11 mouse cellular contexts compared by ENCODE assay signal in the genomic region with DNA sequence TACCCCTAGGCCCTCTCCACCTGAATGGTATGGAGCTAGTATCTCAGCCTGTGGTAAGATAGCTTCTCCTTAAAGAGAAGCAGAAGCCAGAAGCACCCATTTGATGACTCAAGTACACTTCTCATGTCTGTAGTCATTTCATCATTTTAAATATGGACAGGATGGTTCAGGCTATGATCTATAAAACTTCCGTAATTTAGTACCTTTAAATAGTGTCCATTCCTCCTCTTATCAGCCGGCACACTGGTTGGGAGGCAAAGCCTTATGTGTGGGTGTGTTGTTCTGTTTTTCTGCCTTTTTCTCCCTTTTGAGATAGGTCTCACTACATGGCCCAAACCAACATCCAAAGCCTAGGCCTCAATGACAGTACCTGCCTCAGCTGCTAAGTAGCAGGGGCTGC. TPM values are rescaled to one million over a fixed set of nuclear protein-coding genes. Genes with fewer than 3 reads are reported as not detected.
DNase-seq lines count a peak whose midpoint lies in the region; ATAC-seq and TF ChIP-seq lines count a peak whose summit lies in the region.
"Had no signal": no experiment of that assay in that cellular context is flagged by ENCODE, and none has a peak within 500 bp of the region (broad histone marks: within the 10 kb centered on the region; RNA-seq: fewer than 3 reads in every experiment).

No protein-coding gene starts in this region.

- in situ Hi-C loops in CH12.LX (cut with MboI; ENCODE audit: low pct_ligation_motif_present, low pct_unique_long_range_greater_than_20kb, low sequenced_read_pairs): no loop called here

- peak overlapping the region; percentile 60; the same call in 1 of the 2 replicates for H3K27ac ChIP-seq in layer of hippocampus, adult 2 months
- no peak overlapping the region for H3K27ac ChIP-seq in CH12.LX (ENCODE audit: insufficient read depth, low read depth)
- H3K27ac ChIP-seq in liver, embryonic 16.5 days (ENCODE audit: low read length): 0 out of 2 replicates have a peak overlapping the region, but pooled peaks have one; percentile 8
- H3K27ac ChIP-seq: kidney, postnatal 0 days; limb, embryonic 15.5 days had no signal

- no peaks in the 10 kb centered on the region for H3K9me3 ChIP-seq in CH12.LX (replicated peaks; ENCODE audit: low read length)
- no peaks in the 10 kb centered on the region for H3K9me3 ChIP-seq in liver, embryonic 16.5 days (replicated peaks; ENCODE audit: control insufficient read depth, low read length)
- H3K9me3 ChIP-seq: limb, embryonic 15.5 days had no signal

- H3K9ac ChIP-seq in CH12.LX (ENCODE audit: insufficient read depth, low read depth): 0 out of 2 replicates have a peak overlapping the region, but pooled peaks have one; percentile 20
- no peak overlapping the region for H3K9ac ChIP-seq in liver, embryonic 16.5 days (ENCODE audit: low read depth, low read length)
- H3K9ac ChIP-seq: limb, embryonic 15.5 days had no signal

- no peaks in the 10 kb centered on the region for H3K27me3 ChIP-seq in CH12.LX (replicated peaks)
- no peaks in the 10 kb centered on the region for H3K27me3 ChIP-seq in liver, embryonic 16.5 days (ENCODE audit: control insufficient read depth, insufficient read depth, low read depth, low read length)
- H3K27me3 ChIP-seq: limb, embryonic 15.5 days had no signal

- peak overlapping the region; percentile 100 for H3K4me3 ChIP-seq in layer of hippocampus, adult 2 months
- no peak overlapping the region for H3K4me3 ChIP-seq in CH12.LX (replicated peaks in 1 of 3; ENCODE audit: low read depth in 2 of 3, low read length in 2 of 3, poor library complexity in 1 of 3)
- no peak overlapping the region for H3K4me3 ChIP-seq in liver, embryonic 16.5 days (ENCODE audit: low read depth, low read length)
- H3K4me3 ChIP-seq: limb, embryonic 15.5 days had no signal

- TF ChIP-seq POLR2A in CH12.LX (IDR thresholded peaks at IDR 0.05; ENCODE audit: low read depth, low read length): no peak

- no peak for TF ChIP-seq CTCF in layer of hippocampus, adult 2 months (conservative IDR thresholded peaks at IDR 0.05)
- TF ChIP-seq CTCF in CH12.LX (conservative IDR thresholded peaks at IDR 0.05 in 1 of 2, IDR thresholded peaks at IDR 0.05 in 1 of 2; ENCODE audit: low read depth in 2 of 2, low read length in 2 of 2): no peak

- TF ChIP-seq RAD21 in CH12.LX (IDR thresholded peaks at IDR 0.05; ENCODE audit: low read depth, low read length): no peak

- peaks cover 7 to 57% of the 10 kb centered on the region in 2 experiments for H3K36me3 ChIP-seq in CH12.LX (replicated peaks in 1 of 2; ENCODE audit: control insufficient read depth in 1 of 2, insufficient read depth in 1 of 2, low read length in 1 of 2)
- peaks cover 3% of the 10 kb centered on the region for H3K36me3 ChIP-seq in liver, embryonic 16.5 days (ENCODE audit: control insufficient read depth, insufficient read depth)

- dilution Hi-C loops in CH12.LX (cut with MboI; ENCODE audit: extremely low pct_ligation_motif_present, extremely low pct_unique_long_range_greater_than_20kb, low sequenced_read_pairs): no loop called here

- ATAC-seq in liver, embryonic 16.5 days (ENCODE audit: low read depth): no peak

- no peak for DNase-seq in layer of hippocampus, adult 2 months (ENCODE audit: low spot score in 2 of 2)
- no peak for DNase-seq in layer of hippocampus, adult 11-12 months (ENCODE audit: low spot score)
- DNase-seq in CH12.LX (ENCODE audit: extremely low read depth) (no peak), MEL-GATA-1-ER (ENCODE audit: extremely low read depth, low read depth) (peak; percentile 81)
- DNase-seq in adrenal gland, postnatal 14 days: no peak
- DNase-seq in gastrocnemius, postnatal 25 days: no peak
- DNase-seq: cerebellum, adult 8-10 months; heart, adult 18-20 months had no signal

- no peak for TF ChIP-seq EP300 in CH12.LX (IDR thresholded peaks at IDR 0.05; ENCODE audit: low read length)

- WGBS in liver, embryonic 16.5 days (ENCODE audit: insufficient replicate concordance): 36% methylated on average over 2 of the region's 2 CpGs

- peaks cover 18 to 65% of the 10 kb centered on the region in 2 experiments for H3K4me1 ChIP-seq in CH12.LX (ENCODE audit: control insufficient read depth in 1 of 2, insufficient read depth in 2 of 2)
- peaks cover 51% of the 10 kb centered on the region for H3K4me1 ChIP-seq in liver, embryonic 16.5 days (ENCODE audit: control insufficient read depth, low read depth, low read length)

- H3K79me2 ChIP-seq in CH12.LX (replicated peaks; ENCODE audit: control insufficient read depth, extremely low read depth, insufficient read depth, poor library complexity, severe bottlenecking): peaks cover 79% of the 10 kb centered on the region

- H3K4me2 ChIP-seq in CH12.LX (ENCODE audit: insufficient read depth, low read depth, poor library complexity, severe bottlenecking): 0 out of 2 replicates have a peak overlapping the region, but pooled peaks have one; percentile 4
- H3K4me2 ChIP-seq in liver, embryonic 16.5 days (ENCODE audit: low read depth, low read length): no peak overlapping the region
- H3K4me2 ChIP-seq: limb, embryonic 15.5 days had no signal

TF ChIP-seq in CH12.LX, 34 proteins besides CTCF, POLR2A, EP300 and RAD21:
- no peak for TF ChIP-seq BHLHE40 (IDR thresholded peaks at IDR 0.05; ENCODE audit: low read depth, low read length)

RNA-seq across cellular contexts. Expression of a gene that starts 3.7 kb away (rescaled TPM):
- total RNA-seq in layer of hippocampus, adult 2 months (2021): 10 to 100 TPM; 14.8 to 15.5 TPM
- total RNA-seq in CH12.LX (2012; rRNA removed) (2.6 and 2.9 TPM in 2 replicates), CH12.LX (2014; rRNA removed) (3.5 and 3.7 TPM in 2 replicates)
- 3.8 and 4.0 TPM in 2 replicates for polyA plus RNA-seq in CH12.LX (2012; ENCODE audit: insufficient read length, low read depth)
- polyA plus RNA-seq in liver, embryonic 16.5 days (2015; fragmentation: Nextera tagmentation; extraction: Ambion mirVana): 5.0 and 5.4 TPM in 2 replicates
- total RNA-seq in adrenal gland, postnatal 14 days (2021): 17.0 and 18.7 TPM in 2 replicates
- total RNA-seq in gastrocnemius, postnatal 25 days (2021): 1 to 10 TPM; 2.7 to 4.0 TPM

RNA-seq across cellular contexts. Expression of a gene that starts 4.3 kb away (rescaled TPM):
- 10 to 100 TPM; 53.4 to 56.9 TPM for total RNA-seq in layer of hippocampus, adult 2 months (2021)
- total RNA-seq in CH12.LX (2012; rRNA removed): 184 and 191 TPM in 2 replicates
- 391 and 402 TPM in 2 replicates for total RNA-seq in CH12.LX (2014; rRNA removed)
- polyA plus RNA-seq in CH12.LX (2012; ENCODE audit: insufficient read length, low read depth): 157 and 166 TPM in 2 replicates
- 80.3 and 86.5 TPM in 2 replicates for polyA plus RNA-seq in liver, embryonic 16.5 days (2015; fragmentation: Nextera tagmentation; extraction: Ambion mirVana)
- total RNA-seq in adrenal gland, postnatal 14 days (2021): 84.1 and 98.3 TPM in 2 replicates
- 100 to 1,000 TPM; 110 to 119 TPM for total RNA-seq in gastrocnemius, postnatal 25 days (2021)

RNA-seq across cellular contexts. Expression of a gene that starts 8.8 kb away (rescaled TPM):
- total RNA-seq in layer of hippocampus, adult 2 months (2021): 100 to 1,000 TPM; 189 to 206 TPM
- total RNA-seq in CH12.LX (2012; rRNA removed): 22.6 and 22.8 TPM in 2 replicates
- 8.7 and 9.5 TPM in 2 replicates for total RNA-seq in CH12.LX (2014; rRNA removed)
- 33.9 and 39.6 TPM in 2 replicates for polyA plus RNA-seq in CH12.LX (2012; ENCODE audit: insufficient read length, low read depth)
- 6.1 and 6.3 TPM in 2 replicates for polyA plus RNA-seq in liver, embryonic 16.5 days (2015; fragmentation: Nextera tagmentation; extraction: Ambion mirVana)
- total RNA-seq in adrenal gland, postnatal 14 days (2021): 96.1 and 101 TPM in 2 replicates
- total RNA-seq in gastrocnemius, postnatal 25 days (2021): 10 to 100 TPM; 33.0 to 33.6 TPM

RNA-seq across cellular contexts. Expression of a gene that starts 24.4 kb away (rescaled TPM):
- 100 to 1,000 TPM; 104 to 108 TPM for total RNA-seq in layer of hippocampus, adult 2 months (2021)
- total RNA-seq in CH12.LX (2012; rRNA removed) (95.9 and 103 TPM in 2 replicates), CH12.LX (2014; rRNA removed) (51.2 and 57.0 TPM in 2 replicates)
- polyA plus RNA-seq in CH12.LX (2012; ENCODE audit: insufficient read length, low read depth): 107 and 122 TPM in 2 replicates
- polyA plus RNA-seq in liver, embryonic 16.5 days (2015; fragmentation: Nextera tagmentation; extraction: Ambion mirVana): 36.5 and 46.0 TPM in 2 replicates
- 137 and 149 TPM in 2 replicates for total RNA-seq in adrenal gland, postnatal 14 days (2021)
- total RNA-seq in gastrocnemius, postnatal 25 days (2021): 10 to 100 TPM; 65.0 to 68.8 TPM

RNA-seq across cellular contexts. Expression of a gene that starts 30.4 kb away (rescaled TPM):
- total RNA-seq in layer of hippocampus, adult 2 months (2021): under 1 TPM; 0.15 to 0.23 TPM
- total RNA-seq in CH12.LX (2012; rRNA removed) (0.04 TPM in 2 replicates), CH12.LX (2014; rRNA removed) (not detected in 2 replicates)
- polyA plus RNA-seq in CH12.LX (2012; ENCODE audit: insufficient read length, low read depth): 0.13 and 0.26 TPM in 2 replicates
- polyA plus RNA-seq in liver, embryonic 16.5 days (2015; fragmentation: Nextera tagmentation; extraction: Ambion mirVana): 0.43 and 1.1 TPM in 2 replicates
- 0.19 and 0.71 TPM in 2 replicates for total RNA-seq in adrenal gland, postnatal 14 days (2021)
- total RNA-seq in gastrocnemius, postnatal 25 days (2021): 100 to 1,000 TPM; 135 to 192 TPM
